Mouse (Mus musculus) myocyte (in vitro differentiated cells): ENCODE measurements at regions not wholly inside any gene's neighbourhood (a gene's known extent, or its start where the extent isn't known, plus 50 kb on each side); places are given as distances from the start of the nearest gene placed in this dataset.
"Not testable (repeated sequence)": the region's sequence is repeated elsewhere in the genome, so short reads cannot be mapped to it uniquely, and the experiment has no call there.

Source experiments
- H3K27me3 ChIP-seq: one replicate; pipeline ENCODE4 v1.6.1; 2011; ENCODE audit not compliant: control insufficient read depth, insufficient read depth, insufficient read length
- H3K36me3 ChIP-seq: one replicate; pipeline ENCODE4 v1.6.1; 2011; ENCODE audit not compliant: control insufficient read depth, insufficient read depth
- H3K4me2 ChIP-seq: one replicate; pipeline ENCODE4 v1.6.1; 2011; ENCODE audit warnings: low read depth, control low read depth
- H3K4me3 ChIP-seq: one replicate; pipeline ENCODE4 v1.5.1; 2011; ENCODE audit warnings: mild to moderate bottlenecking, control low read depth, moderate library complexity
- H3K79me2 ChIP-seq: one replicate; pipeline ENCODE4 v1.6.1; 2011; ENCODE audit not compliant: control insufficient read depth, insufficient read depth
- H3ac ChIP-seq: one replicate; pipeline ENCODE4 v1.6.1; 2011; ENCODE audit not compliant: control insufficient read depth, insufficient read length
- CEBPB ChIP-seq: IDR thresholded peaks from 2 replicates; pipeline ENCODE4 v1.6.1; 2011; ENCODE audit warnings: mild to moderate bottlenecking, moderate library complexity; ENCODE audit not compliant: poor library complexity, insufficient read depth, severe bottlenecking
- E2F4 ChIP-seq: IDR thresholded peaks from one replicate; pipeline ENCODE4 v1.6.1; 2011; ENCODE audit warnings: mild to moderate bottlenecking, control low read depth, moderate library complexity; ENCODE audit not compliant: insufficient read depth
- MAX ChIP-seq: IDR thresholded peaks from one replicate; pipeline ENCODE4 v1.6.1; 2011; ENCODE audit warnings: low read depth, mild to moderate bottlenecking, control low read depth
- MYOD1 ChIP-seq, 3 experiments: IDR thresholded peaks; one replicate each; pipeline ENCODE4 v1.6.1; 2011; ENCODE audit warnings: control low read depth in 2 of 3, low read depth in 2 of 3, mild to moderate bottlenecking in 2 of 3, moderate library complexity in 1 of 3; ENCODE audit not compliant: insufficient read length in 2 of 3, control insufficient read depth in 1 of 3
- MYOG ChIP-seq, 3 experiments: IDR thresholded peaks; one replicate each; pipeline ENCODE4 v1.6.1; 2011; ENCODE audit warnings: control low read depth in 2 of 3, low read depth in 2 of 3, mild to moderate bottlenecking in 2 of 3; ENCODE audit not compliant: insufficient read length in 2 of 3, control insufficient read depth in 1 of 3, insufficient read depth in 1 of 3
- POLR2A ChIP-seq: IDR thresholded peaks from one replicate; pipeline ENCODE4 v1.6.1; 2011; ENCODE audit warnings: low read depth, mild to moderate bottlenecking, control low read depth, moderate library complexity; ENCODE audit not compliant: insufficient read length
- POLR2AphosphoS2 ChIP-seq: IDR thresholded peaks from one replicate; pipeline ENCODE4 v1.6.1; 2011; ENCODE audit warnings: low read depth, control low read depth; ENCODE audit not compliant: insufficient read length
- REST ChIP-seq: IDR thresholded peaks from one replicate; pipeline ENCODE4 v1.6.1; 2011; ENCODE audit warnings: mild to moderate bottlenecking, control low read depth, moderate library complexity; ENCODE audit not compliant: insufficient read depth, insufficient read length
- SRF ChIP-seq: IDR thresholded peaks from one replicate; pipeline ENCODE4 v1.6.1; 2011; ENCODE audit warnings: low read depth; ENCODE audit not compliant: control insufficient read depth, insufficient read length
- TCF12 ChIP-seq: IDR thresholded peaks from one replicate; pipeline ENCODE4 v1.6.1; 2011; ENCODE audit warnings: mild to moderate bottlenecking, control low read depth; ENCODE audit not compliant: poor library complexity, insufficient read depth, severe bottlenecking
- TCF3 ChIP-seq: IDR thresholded peaks from one replicate; pipeline ENCODE4 v1.6.1; 2011; ENCODE audit warnings: low read depth, control low read depth; ENCODE audit not compliant: insufficient read length
- USF1 ChIP-seq: IDR thresholded peaks from one replicate; pipeline ENCODE4 v1.6.1; 2011; ENCODE audit warnings: low read depth, mild to moderate bottlenecking, control low read depth, moderate library complexity

DNA sequence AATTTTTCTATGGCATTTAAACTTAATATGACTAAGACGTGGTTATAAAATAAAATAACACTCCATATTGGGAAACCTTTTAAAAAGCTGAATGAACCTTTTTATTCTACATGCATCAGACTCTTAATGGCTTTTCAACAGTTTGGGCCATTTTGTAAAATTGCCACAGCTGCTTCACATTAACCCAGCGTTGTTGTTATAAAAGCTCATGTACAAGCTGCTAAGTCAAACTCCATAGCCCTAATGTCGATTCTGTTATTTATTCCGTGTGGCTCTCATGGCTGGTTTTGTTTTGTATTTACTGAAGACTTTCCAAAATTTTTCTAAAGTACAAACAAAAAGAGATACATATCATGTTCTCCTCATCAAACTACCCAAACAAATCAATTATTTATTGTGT, 268.1 kb upstream of the Hand2 start:
- Histone ChIP-seq H3K4me3 (no peak overlapping the region), H3ac (no peak overlapping the region), H3K4me2 (no peak overlapping the region), H3K79me2 (no peaks in the 10 kb centered on the region), H3K27me3 (no peaks in the 10 kb centered on the region), H3K36me3 (no peaks in the 10 kb centered on the region)
- TF ChIP-seq POLR2A, result no peak
- no peak for TF ChIP-seq TCF3
- no peak for TF ChIP-seq POLR2AphosphoS2
- no peak for TF ChIP-seq MYOD1 (IDR thresholded peaks at IDR 0.05; ENCODE audit: control insufficient read depth in 1 of 3, insufficient read length in 2 of 3, low read depth in 2 of 3)
- TF ChIP-seq USF1, result no peak
- TF ChIP-seq TCF12, result no peak
- TF ChIP-seq CEBPB, result no peak
- no peak for TF ChIP-seq E2F4
- TF ChIP-seq REST, result no peak
- TF ChIP-seq MYOG (IDR thresholded peaks at IDR 0.05; ENCODE audit: control insufficient read depth in 1 of 3, insufficient read depth in 1 of 3, insufficient read length in 2 of 3, low read depth in 2 of 3), result no peak
- TF ChIP-seq SRF, result no peak
- no peak for TF ChIP-seq MAX

GRCm38 (mm10) chr8:57076995-57077394, 243.8 kb upstream of the Hand2 start:
- Histone ChIP-seq H3K4me3 (no peak overlapping the region), H3K79me2 (no peaks in the 10 kb centered on the region), H3K36me3 (no peaks in the 10 kb centered on the region), H3K4me2 (no peak overlapping the region), H3ac (no peak overlapping the region), H3K27me3 (no peaks in the 10 kb centered on the region)
- TF ChIP-seq TCF3 (no peak), POLR2A (no peak), REST (no peak), E2F4 (no peak), MYOG (IDR thresholded peaks at IDR 0.05; ENCODE audit: control insufficient read depth in 1 of 3, insufficient read depth in 1 of 3, insufficient read length in 2 of 3, low read depth in 2 of 3) (no peak), SRF (no peak), MAX (no peak), POLR2AphosphoS2 (no peak), USF1 (no peak), CEBPB (no peak), TCF12 (no peak), MYOD1 (IDR thresholded peaks at IDR 0.05; ENCODE audit: control insufficient read depth in 1 of 3, insufficient read length in 2 of 3, low read depth in 2 of 3) (no peak)

GRCm38 (mm10) chr8:57086811-57087210, 234.0 kb upstream of the Hand2 start:
- H3K36me3 ChIP-seq, result no peaks in the 10 kb centered on the region
- no peak for TF ChIP-seq MAX
- no peak for TF ChIP-seq E2F4
- no peak for TF ChIP-seq TCF3
- TF ChIP-seq MYOG (IDR thresholded peaks at IDR 0.05; ENCODE audit: control insufficient read depth in 1 of 3, insufficient read depth in 1 of 3, insufficient read length in 2 of 3, low read depth in 2 of 3), result no peak
- TF ChIP-seq TCF12, result no peak
- TF ChIP-seq USF1, result no peak
- no peak for TF ChIP-seq POLR2AphosphoS2
- no peak for TF ChIP-seq MYOD1 (IDR thresholded peaks at IDR 0.05; ENCODE audit: control insufficient read depth in 1 of 3, insufficient read length in 2 of 3, low read depth in 2 of 3)
- no peak for TF ChIP-seq POLR2A
- no peak for TF ChIP-seq REST
- no peak for TF ChIP-seq CEBPB
- TF ChIP-seq SRF, result no peak
- H3K79me2 ChIP-seq, result no peaks in the 10 kb centered on the region
- H3K4me2 ChIP-seq, result no peak overlapping the region
- no peak overlapping the region for H3K4me3 ChIP-seq
- no peaks in the 10 kb centered on the region for H3K27me3 ChIP-seq
- no peak overlapping the region for H3ac ChIP-seq

DNA sequence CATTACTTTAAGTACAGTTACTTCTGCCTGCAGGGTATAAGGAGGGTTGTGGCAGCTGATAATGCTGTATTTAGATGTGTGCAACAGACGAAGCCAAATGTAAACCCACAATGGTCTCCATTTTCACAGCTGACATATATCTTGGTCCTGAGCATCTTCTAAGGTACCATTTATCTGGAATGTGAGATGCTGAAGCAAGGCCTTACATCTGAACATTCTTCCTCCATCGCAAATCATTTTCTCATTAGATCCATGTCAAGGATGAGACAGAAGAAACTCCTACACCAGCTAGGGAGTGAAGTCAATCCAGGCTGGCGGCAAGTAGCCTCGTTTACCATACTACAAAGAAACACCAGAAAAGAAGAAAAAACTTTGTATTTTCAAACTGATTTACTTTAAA, 228.4 kb upstream of the Hand2 start:
- H3K4me3 ChIP-seq, result no peak overlapping the region
- H3ac ChIP-seq, result no peak overlapping the region
- no peaks in the 10 kb centered on the region for H3K27me3 ChIP-seq
- H3K79me2 ChIP-seq, result no peaks in the 10 kb centered on the region
- TF ChIP-seq POLR2AphosphoS2 (no peak), MYOG (IDR thresholded peaks at IDR 0.05; ENCODE audit: control insufficient read depth in 1 of 3, insufficient read depth in 1 of 3, insufficient read length in 2 of 3, low read depth in 2 of 3) (no peak)
- no peaks in the 10 kb centered on the region for H3K36me3 ChIP-seq
- H3K4me2 ChIP-seq, result no peak overlapping the region

DNA sequence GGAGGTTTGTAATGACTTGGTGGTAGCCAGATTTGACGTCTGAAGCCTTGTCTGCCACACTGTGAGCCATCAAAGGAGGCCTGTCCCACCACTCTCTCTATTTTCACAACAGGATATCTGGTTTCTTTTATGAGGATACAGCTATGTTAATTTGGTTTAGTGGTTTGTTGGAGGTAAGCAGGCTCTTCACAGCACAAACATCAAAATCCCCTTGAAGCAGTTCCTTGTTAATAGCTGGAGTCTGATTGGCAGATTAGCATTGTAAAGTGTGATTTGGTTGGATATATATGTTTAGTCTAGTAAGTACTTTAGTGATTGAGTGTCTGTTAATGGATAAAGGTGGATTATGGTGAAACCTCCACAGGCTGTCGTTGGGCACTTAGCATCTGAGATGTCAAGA, 225.6 kb upstream of the Hand2 start:
- Histone ChIP-seq H3K27me3 (no peaks in the 10 kb centered on the region), H3K79me2 (no peaks in the 10 kb centered on the region), H3K36me3 (no peaks in the 10 kb centered on the region), H3ac (no peak overlapping the region), H3K4me2 (no peak overlapping the region), H3K4me3 (no peak overlapping the region)
- TF ChIP-seq TCF3, result no peak
- TF ChIP-seq E2F4, result no peak
- no peak for TF ChIP-seq POLR2A
- TF ChIP-seq MAX, result no peak
- TF ChIP-seq MYOD1 (IDR thresholded peaks at IDR 0.05; ENCODE audit: control insufficient read depth in 1 of 3, insufficient read length in 2 of 3, low read depth in 2 of 3), result no peak
- TF ChIP-seq CEBPB, result no peak
- TF ChIP-seq TCF12, result no peak

DNA sequence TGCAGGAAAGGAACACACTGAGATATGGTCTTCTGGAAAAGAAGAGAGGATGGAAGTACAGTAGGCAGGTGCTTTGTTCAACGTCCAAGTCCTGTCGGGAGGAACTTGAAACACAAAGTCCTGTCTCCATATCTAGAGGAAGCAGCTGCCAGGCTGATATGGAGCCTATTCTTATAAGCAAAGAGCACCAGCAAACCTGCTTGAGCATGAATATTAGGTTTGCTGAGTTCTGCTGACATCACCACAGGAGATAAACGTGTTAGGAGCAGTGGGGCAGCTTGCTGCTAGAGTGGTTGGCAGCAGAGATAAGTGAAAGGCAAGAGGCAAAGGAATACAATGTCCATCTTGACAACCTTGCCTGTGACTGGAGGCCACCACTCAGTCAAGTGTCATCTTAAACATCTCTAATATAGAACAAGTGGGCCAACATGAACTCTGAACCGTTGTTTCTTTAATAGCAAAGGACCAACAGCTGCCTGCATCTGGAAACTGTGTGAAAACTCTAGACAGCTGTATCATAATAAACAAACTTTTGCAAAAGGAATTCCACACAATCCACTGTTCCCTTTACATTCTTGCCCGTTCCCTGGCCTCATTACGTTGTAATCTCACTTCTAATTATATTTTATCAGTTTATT, 209.9 kb upstream of the Hand2 start:
- H3ac ChIP-seq, H3K79me2 ChIP-seq, H3K36me3 ChIP-seq, H3K4me3 ChIP-seq, H3K4me2 ChIP-seq, H3K27me3 ChIP-seq: not testable (repeated sequence)
